Mouse (Mus musculus) ES-Bruce4 (cell line): ENCODE results near the gene Ccl7.

Source experiments
- CTCF ChIP-seq: IDR thresholded peaks from one replicate; pipeline ENCODE4 v1.8.1; 2011; ENCODE audit warnings: low read depth, low read length
- EP300 ChIP-seq: IDR thresholded peaks from 2 replicates; pipeline ENCODE4 v1.6.1; 2011; ENCODE audit warnings: low read depth, low read length; ENCODE audit not compliant: insufficient read depth
- POLR2A ChIP-seq: IDR thresholded peaks from one replicate; pipeline ENCODE4 v1.8.1; 2011; ENCODE audit warnings: low read length; ENCODE audit not compliant: insufficient read depth

- TF ChIP-seq POLR2A = no peak
- TF ChIP-seq CTCF = no peak
- no peak for TF ChIP-seq EP300
These were observed 38.8 kb downstream of the Ccl7 start for GRCm38 (mm10) chr11:82084360-82084759.
